Mouse (Mus musculus) neural tube, embryonic 12.5 days (tissue): ENCODE results near the gene Large2. TPM values are rescaled to one million over a fixed set of nuclear protein-coding genes. Genes with fewer than 3 reads are reported as not detected.

Experiments used
- ATAC-seq: fragments of 200-750 bp; cut with Nextera tagmentation; 2 replicates; pipeline ENCODE4 v1.8.0; 2017; ENCODE audit warnings: low read depth, mild to moderate bottlenecking, moderate TSS enrichment, moderate library complexity; ENCODE audit not compliant: low FRiP score
- H3K27ac ChIP-seq: fragments of 300-500 bp; sonication (generic); 2 replicates; pipeline ENCODE4 v1.5.1; 2016
- H3K27me3 ChIP-seq: fragments of 300-500 bp; sonication (generic); replicated peaks from 2 replicates; pipeline ENCODE4 v1.6.1; 2016; ENCODE audit warnings: mild to moderate bottlenecking
- H3K36me3 ChIP-seq: fragments of 300-500 bp; sonication (generic); 2 replicates; pipeline ENCODE4 v1.6.1; 2016; ENCODE audit warnings: mild to moderate bottlenecking
- H3K4me1 ChIP-seq: fragments of 300-500 bp; sonication (generic); 2 replicates; pipeline ENCODE4 v1.6.1; 2016
- H3K4me2 ChIP-seq: fragments of 300-500 bp; sonication (generic); replicated peaks from 2 replicates; pipeline ENCODE4 v1.6.1; 2016; ENCODE audit warnings: mild to moderate bottlenecking
- H3K4me3 ChIP-seq: fragments of 300-500 bp; sonication (generic); 2 replicates; pipeline ENCODE4 v1.5.1; 2016
- H3K9ac ChIP-seq: fragments of 300-500 bp; sonication (generic); 2 replicates; pipeline ENCODE4 v1.6.1; 2016; ENCODE audit warnings: mild to moderate bottlenecking
- H3K9me3 ChIP-seq: fragments of 300-500 bp; sonication (generic); 2 replicates; pipeline ENCODE4 v1.6.1; 2016; ENCODE audit warnings: mild to moderate bottlenecking
- WGBS: fragments of 180-500 bp; shearing (Covaris S2); methylation state at CpG from one replicate; pipeline ENCODE4 v1.1.7; 2016; 5-methylcytosine and 5-hydroxymethylcytosine counted together
- polyA plus RNA-seq: library from polyadenylated mRNA; unstranded; fragments of >200 nt; fragmentation: Nextera tagmentation; extraction: Ambion mirVana; gene quantifications from 2 replicates; pipeline ENCODE4 v1.2.1, GENCODE M21; 2016

Gene Large2
- 1.8 and 2.6 TPM in 2 replicates for polyA plus RNA-seq

GRCm38 (mm10) chr2:92374514-92374913 is at the start of gene Large2, which contains the start of gene Pex16:
Gene Large2, minus strand, starts transcription at chr2:92374869.
Gene Pex16, plus strand, starts transcription at chr2:92374676.
- H3K4me1 ChIP-seq, result peaks cover 42% of the 10 kb centered on the region
- peak; percentile 41 for ATAC-seq
- 3% methylated on average over 16 of the region's 16 CpGs for WGBS

GRCm38 (mm10) chr2:92423702-92424461 is 49.2 kb upstream of the Large2 start:
- H3K4me2 ChIP-seq, result no peak overlapping the region
- H3K4me1 ChIP-seq, result peaks cover 35% of the 10 kb centered on the region
- peak overlapping the region; percentile 39; the same call in 1 of the 2 replicates for H3K27ac ChIP-seq
- H3K27me3 ChIP-seq, result no peaks in the 10 kb centered on the region
- H3K36me3 ChIP-seq, result peaks cover 52% of the 10 kb centered on the region
- no peak overlapping the region for H3K9ac ChIP-seq
- WGBS, result 76% methylated on average over 9 of the region's 9 CpGs
- ATAC-seq, result no peak
- no peaks in the 10 kb centered on the region for H3K9me3 ChIP-seq
- H3K4me3 ChIP-seq, result no peak overlapping the region

More at GRCm38 (mm10) chr2:92374514-92374913, at the start of gene Large2, which contains the start of gene Pex16:
- Histone ChIP-seq H3K9me3 (no peaks in the 10 kb centered on the region), H3K4me3 (peak within 1 kb of the TSS; percentile 71), H3K27me3 (peaks cover 24% of the 10 kb centered on the region), H3K4me2 (peak within 1 kb of the TSS; percentile 91), H3K9ac (peak within 1 kb of the TSS; percentile 67), H3K27ac (peak within 1 kb of the TSS; percentile 48), H3K36me3 (peaks cover 25% of the 10 kb centered on the region)

- no peak overlapping the region for H3K4me2 ChIP-seq
- H3K9me3 ChIP-seq, result no peaks in the 10 kb centered on the region
- no peak overlapping the region for H3K9ac ChIP-seq
- 91% methylated on average over 9 of the region's 9 CpGs for WGBS
- no peak for ATAC-seq
- no peak overlapping the region for H3K4me3 ChIP-seq
- H3K27ac ChIP-seq, result no peak overlapping the region
- H3K27me3 ChIP-seq, result no peaks in the 10 kb centered on the region
- peaks cover 33% of the 10 kb centered on the region for H3K4me1 ChIP-seq
- H3K36me3 ChIP-seq, result peaks cover 59% of the 10 kb centered on the region
These were observed 48.5 kb upstream of the Large2 start for GRCm38 (mm10) chr2:92423156-92423555.

GRCm38 (mm10) chr2:92422388-92423135 is 47.9 kb upstream of the Large2 start:
- Histone ChIP-seq H3K27ac (no peak overlapping the region), H3K36me3 (peaks cover 65% of the 10 kb centered on the region), H3K4me2 (no peak overlapping the region), H3K27me3 (no peaks in the 10 kb centered on the region), H3K4me3 (no peak overlapping the region), H3K9me3 (no peaks in the 10 kb centered on the region), H3K4me1 (peaks cover 27% of the 10 kb centered on the region), H3K9ac (no peak overlapping the region)
- ATAC-seq, result no peak
- WGBS, result 82% methylated on average over 10 of the region's 10 CpGs

- no peak overlapping the region for H3K4me2 ChIP-seq
- 93% methylated on average over 7 of the region's 7 CpGs for WGBS
- ATAC-seq, result no peak
- H3K27me3 ChIP-seq, result no peaks in the 10 kb centered on the region
- no peaks in the 10 kb centered on the region for H3K9me3 ChIP-seq
- no peak overlapping the region for H3K4me3 ChIP-seq
- no peak overlapping the region for H3K27ac ChIP-seq
- H3K36me3 ChIP-seq, result peaks cover 72% of the 10 kb centered on the region
- H3K9ac ChIP-seq, result no peak overlapping the region
- H3K4me1 ChIP-seq, result peaks cover 27% of the 10 kb centered on the region
These were observed 47.2 kb upstream of the Large2 start for GRCm38 (mm10) chr2:92421723-92422387.

- Histone ChIP-seq H3K27ac (no peak overlapping the region), H3K4me1 (no peaks in the 10 kb centered on the region), H3K36me3 (peaks cover 90% of the 10 kb centered on the region), H3K4me2 (no peak overlapping the region), H3K9me3 (no peaks in the 10 kb centered on the region), H3K27me3 (no peaks in the 10 kb centered on the region), H3K4me3 (no peak overlapping the region), H3K9ac (no peak overlapping the region)
- ATAC-seq, result no peak
- WGBS, result 94% methylated on average over 10 of the region's 10 CpGs
These were observed 37.0 kb upstream of the Large2 start for GRCm38 (mm10) chr2:92411705-92412104.

GRCm38 (mm10) chr2:92408309-92409045 is 33.8 kb upstream of the Large2 start:
- H3K36me3 ChIP-seq, result peaks cover 80% of the 10 kb centered on the region
- 92% methylated on average over 18 of the region's 18 CpGs for WGBS

GRCm38 (mm10) chr2:92405687-92406086 is 31.0 kb upstream of the Large2 start:
- ATAC-seq, result no peak
- Histone ChIP-seq H3K27me3 (no peaks in the 10 kb centered on the region), H3K27ac (no peak overlapping the region), H3K4me3 (no peak overlapping the region), H3K4me1 (peaks cover 35% of the 10 kb centered on the region), H3K4me2 (no peak overlapping the region), H3K9ac (0 out of 2 replicates have a peak overlapping the region, but pooled peaks have one; percentile 8), H3K36me3 (peaks cover 55% of the 10 kb centered on the region), H3K9me3 (no peaks in the 10 kb centered on the region)
- WGBS, result 75% methylated on average over 7 of the region's 7 CpGs

More at GRCm38 (mm10) chr2:92408309-92409045, 33.8 kb upstream of the Large2 start:
- Histone ChIP-seq H3K4me2 (no peak overlapping the region), H3K4me3 (no peak overlapping the region), H3K27ac (no peak overlapping the region), H3K4me1 (peaks cover 17% of the 10 kb centered on the region), H3K9ac (no peak overlapping the region), H3K27me3 (no peaks in the 10 kb centered on the region), H3K9me3 (no peaks in the 10 kb centered on the region)
- no peak for ATAC-seq

- no peak overlapping the region for H3K4me3 ChIP-seq
- no peak overlapping the region for H3K27ac ChIP-seq
- H3K4me2 ChIP-seq, result no peak overlapping the region
- peaks cover 46% of the 10 kb centered on the region for H3K36me3 ChIP-seq
- no peak overlapping the region for H3K9ac ChIP-seq
- ATAC-seq, result no peak
- H3K27me3 ChIP-seq, result no peaks in the 10 kb centered on the region
- no peaks in the 10 kb centered on the region for H3K9me3 ChIP-seq
- WGBS, result 85% methylated on average over 6 of the region's 6 CpGs
- peaks cover 42% of the 10 kb centered on the region for H3K4me1 ChIP-seq
These were observed 30.1 kb upstream of the Large2 start for GRCm38 (mm10) chr2:92404737-92405136.

GRCm38 (mm10) chr2:92403776-92404319 is 29.2 kb upstream of the Large2 start:
- ATAC-seq, result no peak
- Histone ChIP-seq H3K27ac (no peak overlapping the region), H3K27me3 (no peaks in the 10 kb centered on the region), H3K9me3 (no peaks in the 10 kb centered on the region), H3K4me2 (no peak overlapping the region), H3K4me3 (no peak overlapping the region), H3K9ac (no peak overlapping the region), H3K36me3 (peaks cover 37% of the 10 kb centered on the region), H3K4me1 (peaks cover 51% of the 10 kb centered on the region)
- 92% methylated on average over 5 of the region's 5 CpGs for WGBS

- H3K4me1 ChIP-seq, result peaks cover 54% of the 10 kb centered on the region
These were observed 28.1 kb upstream of the Large2 start for GRCm38 (mm10) chr2:92402591-92403326.

More at GRCm38 (mm10) chr2:92402591-92403326, 28.1 kb upstream of the Large2 start:
- Histone ChIP-seq H3K4me3 (no peak overlapping the region), H3K4me2 (no peak overlapping the region), H3K27ac (no peak overlapping the region), H3K9me3 (no peaks in the 10 kb centered on the region), H3K9ac (0 out of 2 replicates have a peak overlapping the region, but pooled peaks have one; percentile 18), H3K27me3 (no peaks in the 10 kb centered on the region), H3K36me3 (peaks cover 28% of the 10 kb centered on the region)
- WGBS, result 79% methylated on average over 4 of the region's 4 CpGs
- no peak for ATAC-seq
